Mouse (Mus musculus) liver, adult 2 months (tissue): ENCODE results near the gene Psmc1. TPM values are rescaled to one million over a fixed set of nuclear protein-coding genes. Genes with fewer than 3 reads are reported as not detected.

Experiments
- DNase-seq: peaks from one replicate; pipeline ENCODE4 v3.0.0-alpha.2; 2011; ENCODE audit warnings: low read depth, low spot score; ENCODE audit errors: extremely low read depth
- H3K27ac ChIP-seq: fragments of 200-500 bp; replicated peaks from 2 replicates; pipeline ENCODE4 v1.5.1; 2012; ENCODE audit warnings: low read depth, mild to moderate bottlenecking, control low read depth, inconsistent platforms, low read length; ENCODE audit not compliant: insufficient read depth
- H3K27me3 ChIP-seq: fragments of 200-500 bp; 2 replicates; pipeline ENCODE4 v1.6.1; 2012; ENCODE audit warnings: mild to moderate bottlenecking, moderate library complexity, low read length, inconsistent platforms; ENCODE audit not compliant: control insufficient read depth, insufficient read depth
- H3K36me3 ChIP-seq: fragments of 200-500 bp; 2 replicates; pipeline ENCODE4 v1.6.1; 2012; ENCODE audit warnings: low read length, inconsistent platforms; ENCODE audit not compliant: control insufficient read depth, insufficient read depth
- H3K4me1 ChIP-seq: fragments of 200-500 bp; 2 replicates; pipeline ENCODE4 v1.6.1; 2011; ENCODE audit warnings: low read length; ENCODE audit not compliant: control insufficient read depth, insufficient read depth
- H3K4me3 ChIP-seq: fragments of 200-500 bp; 2 replicates; pipeline ENCODE4 v1.5.1; 2011; ENCODE audit warnings: low read depth, mild to moderate bottlenecking, control low read depth, low read length, moderate library complexity; ENCODE audit not compliant: insufficient read depth
- H3K79me2 ChIP-seq: fragments of 200-500 bp; 2 replicates; pipeline ENCODE4 v1.6.1; 2012; ENCODE audit warnings: inconsistent platforms, mild to moderate bottlenecking, low read length, moderate library complexity; ENCODE audit not compliant: control insufficient read depth, insufficient read depth
- H3K9ac ChIP-seq: fragments of 200-500 bp; 2 replicates; pipeline ENCODE4 v1.6.1; 2012; ENCODE audit warnings: low read depth, mild to moderate bottlenecking, control low read depth, inconsistent platforms, low read length
- CTCF ChIP-seq: fragments of 200-500 bp; IDR thresholded peaks from 2 replicates; pipeline ENCODE4 v1.5.1; 2011; ENCODE audit warnings: low read depth, low read length, control low read depth
- POLR2A ChIP-seq: fragments of 200-500 bp; IDR thresholded peaks from 2 replicates; pipeline ENCODE4 v1.6.1; 2011; ENCODE audit warnings: low read length, control low read depth; ENCODE audit not compliant: insufficient read depth; ENCODE audit errors: extremely low read depth
- WGBS: fragments of 180-500 bp; shearing (Covaris S2); methylation state at CpG from one replicate; pipeline ENCODE4 v1.1.7; 2018; 5-methylcytosine and 5-hydroxymethylcytosine counted together
- polyA plus RNA-seq: library from polyadenylated mRNA; depleted of rRNA; stranded (reverse); fragments of >200 nt; gene quantifications from 2 replicates; pipeline ENCODE4 v1.2.3, GENCODE M21; 2012
- total RNA-seq: library from RNA; depleted of rRNA; stranded (reverse); fragments of >200 nt; gene quantifications from 2 replicates; pipeline ENCODE4 v1.2.3, GENCODE M21; 2014

The Psmc1 gene
- total and polyA plus RNA-seq, 2 experiments: 42.8 to 104 TPM

GRCm38 (mm10) chr12:100073201-100073672, 36.7 kb upstream of the Psmc1 start:
- Histone ChIP-seq H3K4me1 (no peaks in the 10 kb centered on the region), H3K27me3 (no peaks in the 10 kb centered on the region), H3K4me3 (no peak overlapping the region), H3K36me3 (no peaks in the 10 kb centered on the region), H3K79me2 (no peaks in the 10 kb centered on the region), H3K9ac (no peak overlapping the region), H3K27ac (no peak overlapping the region)
- TF ChIP-seq CTCF (no peak), POLR2A (no peak)
- 74% methylated on average over 4 of the region's 4 CpGs for WGBS
- no peak for DNase-seq

DNA sequence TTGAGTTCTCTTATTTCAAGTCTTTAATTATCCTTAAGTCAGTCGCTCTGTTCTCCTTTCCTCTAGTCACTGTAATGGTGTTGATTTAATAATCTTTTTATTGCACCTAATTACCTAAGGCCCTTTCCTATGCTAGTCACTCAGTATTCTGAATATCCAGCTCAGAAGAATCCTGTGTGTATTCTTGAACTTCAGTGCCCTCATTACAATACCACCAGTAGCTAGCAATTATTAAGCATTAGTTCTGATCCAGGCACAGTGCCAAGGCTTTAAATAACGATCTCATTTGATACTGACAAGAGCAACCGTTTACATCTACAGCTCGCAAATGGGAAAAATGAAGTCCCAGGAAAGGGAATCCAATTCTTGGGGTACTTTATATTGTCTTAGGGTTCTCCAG, 34.2 kb upstream of the Psmc1 start:
- TF ChIP-seq CTCF (no peak), POLR2A (no peak)
- DNase-seq: no peak
- no peak overlapping the region for H3K27ac ChIP-seq
- no peaks in the 10 kb centered on the region for H3K79me2 ChIP-seq
- H3K4me1 ChIP-seq: no peaks in the 10 kb centered on the region
- no peak overlapping the region for H3K9ac ChIP-seq
- H3K36me3 ChIP-seq: no peaks in the 10 kb centered on the region
- H3K4me3 ChIP-seq: no peak overlapping the region
- 83% methylated on average over 4 of the region's 4 CpGs for WGBS
- no peaks in the 10 kb centered on the region for H3K27me3 ChIP-seq

GRCm38 (mm10) chr12:100079636-100080286, 30.2 kb upstream of the Psmc1 start:
- TF ChIP-seq POLR2A: no peak
- no peak for TF ChIP-seq CTCF
- H3K4me1 ChIP-seq: no peaks in the 10 kb centered on the region
- no peak overlapping the region for H3K4me3 ChIP-seq
- H3K36me3 ChIP-seq: no peaks in the 10 kb centered on the region
- H3K79me2 ChIP-seq: no peaks in the 10 kb centered on the region
- WGBS: 70% methylated on average over 8 of the region's 8 CpGs
- no peak overlapping the region for H3K27ac ChIP-seq
- no peak for DNase-seq
- no peaks in the 10 kb centered on the region for H3K27me3 ChIP-seq
- H3K9ac ChIP-seq: no peak overlapping the region

DNA sequence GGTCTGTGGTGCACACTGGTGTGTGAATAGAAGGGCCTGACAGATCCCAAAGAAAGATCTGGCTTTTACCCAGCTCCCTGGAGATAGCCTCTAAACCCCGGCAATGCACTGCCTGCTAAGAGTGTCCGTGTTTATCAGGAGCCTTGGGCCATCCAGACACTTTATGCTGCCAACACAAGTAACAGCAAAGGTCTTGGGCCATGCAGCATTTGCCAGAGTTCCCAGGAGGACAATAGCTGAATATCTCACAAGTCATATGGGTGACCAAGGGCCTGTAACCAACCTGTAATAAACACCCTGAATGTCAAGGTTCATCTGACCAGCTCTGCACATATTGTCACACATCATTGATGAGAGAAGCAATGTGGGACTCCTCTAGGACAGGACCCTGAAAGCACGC, 21.9 kb upstream of the Psmc1 start:
- Histone ChIP-seq H3K27ac (no peak overlapping the region), H3K36me3 (no peaks in the 10 kb centered on the region), H3K27me3 (no peaks in the 10 kb centered on the region), H3K4me3 (no peak overlapping the region), H3K79me2 (no peaks in the 10 kb centered on the region), H3K4me1 (no peaks in the 10 kb centered on the region), H3K9ac (no peak overlapping the region)
- TF ChIP-seq CTCF: no peak
- no peak for TF ChIP-seq POLR2A
- no peak for DNase-seq
- 82% methylated on average over 3 of the region's 3 CpGs for WGBS

DNA sequence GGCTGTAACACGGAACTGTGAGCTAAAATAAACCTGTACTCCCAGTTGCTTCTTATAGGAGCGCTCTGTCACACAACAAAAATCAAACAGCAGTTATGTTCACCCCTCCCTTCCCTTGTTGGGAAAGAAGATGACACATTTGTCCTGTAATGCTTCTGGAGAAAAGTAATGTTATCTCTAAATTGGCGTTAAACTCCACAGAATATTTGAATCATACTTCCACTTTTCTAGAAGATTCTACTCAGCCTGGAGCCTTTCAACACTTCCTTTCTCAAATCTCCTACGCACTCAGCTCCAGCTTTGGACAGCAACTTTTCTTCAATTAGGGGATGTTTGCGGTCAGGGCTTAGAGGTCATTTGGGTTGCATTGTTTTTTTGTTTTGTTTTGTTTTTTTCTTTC, 20.7 kb upstream of the Psmc1 start:
- DNase-seq: peak; percentile 39
- Histone ChIP-seq H3K9ac (no peak overlapping the region), H3K36me3 (no peaks in the 10 kb centered on the region), H3K27ac (no peak overlapping the region), H3K27me3 (no peaks in the 10 kb centered on the region), H3K4me3 (no peak overlapping the region), H3K4me1 (no peaks in the 10 kb centered on the region), H3K79me2 (no peaks in the 10 kb centered on the region)
- 77% methylated on average over 5 of the region's 5 CpGs for WGBS
- TF ChIP-seq POLR2A (no peak), CTCF (no peak)

GRCm38 (mm10) chr12:100090750-100091149, 19.2 kb upstream of the Psmc1 start:
- Histone ChIP-seq H3K27me3 (no peaks in the 10 kb centered on the region), H3K36me3 (no peaks in the 10 kb centered on the region), H3K4me1 (no peaks in the 10 kb centered on the region), H3K27ac (no peak overlapping the region), H3K9ac (no peak overlapping the region), H3K79me2 (no peaks in the 10 kb centered on the region), H3K4me3 (no peak overlapping the region)
- WGBS: 81% methylated on average over 4 of the region's 4 CpGs
- DNase-seq: no peak
- no peak for TF ChIP-seq CTCF
